Mouse (Mus musculus) ZHBTc4 (cell line): ENCODE results near the gene Nectin1.

Experiments
- DNase-seq: peaks from one replicate; pipeline ENCODE4 v3.0.0-alpha.2; 2011; ENCODE audit warnings: low read depth, low spot score

The Nectin1 gene

GRCm38 (mm10) chr9:43743647-43744137 is at the start of gene Nectin1:
Nectin1 (plus strand) TSS chr9:43743984.
- DNase-seq: peak; percentile 95

DNA sequence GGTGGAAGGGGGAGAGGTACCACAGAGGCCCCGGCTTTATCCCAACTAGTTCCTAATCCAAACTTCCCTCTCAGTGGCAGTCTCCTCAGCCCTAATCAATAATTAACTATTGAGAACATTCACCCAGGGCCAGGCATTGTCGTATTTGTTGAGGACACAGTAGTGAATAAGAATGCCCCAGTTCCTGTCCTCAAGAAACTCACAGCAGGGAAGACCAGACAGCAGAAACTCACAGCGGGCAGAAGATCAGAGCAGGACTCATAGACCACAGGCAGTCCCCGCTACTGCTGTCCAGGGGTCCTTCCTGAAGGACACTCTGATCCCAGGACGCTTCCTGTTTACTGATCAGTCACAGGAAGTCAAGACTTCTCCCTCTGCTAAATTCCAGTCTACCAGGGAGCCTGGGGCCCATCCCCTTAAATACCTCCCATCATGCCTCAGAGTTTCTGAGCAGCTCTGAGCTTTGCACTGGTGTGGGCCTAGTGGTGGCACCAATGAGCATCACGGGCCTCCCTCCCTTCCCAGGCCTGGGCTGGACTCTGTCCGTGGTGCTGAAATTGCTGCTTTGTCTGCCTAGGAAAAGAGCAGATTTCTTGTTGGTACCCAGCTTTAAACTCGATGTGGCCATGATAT is 45.6 kb upstream of the Nectin1 start:
- peak; percentile 96 for DNase-seq

GRCm38 (mm10) chr9:43698841-43699240 is 44.9 kb upstream of the Nectin1 start:
- DNase-seq: no peak

DNA sequence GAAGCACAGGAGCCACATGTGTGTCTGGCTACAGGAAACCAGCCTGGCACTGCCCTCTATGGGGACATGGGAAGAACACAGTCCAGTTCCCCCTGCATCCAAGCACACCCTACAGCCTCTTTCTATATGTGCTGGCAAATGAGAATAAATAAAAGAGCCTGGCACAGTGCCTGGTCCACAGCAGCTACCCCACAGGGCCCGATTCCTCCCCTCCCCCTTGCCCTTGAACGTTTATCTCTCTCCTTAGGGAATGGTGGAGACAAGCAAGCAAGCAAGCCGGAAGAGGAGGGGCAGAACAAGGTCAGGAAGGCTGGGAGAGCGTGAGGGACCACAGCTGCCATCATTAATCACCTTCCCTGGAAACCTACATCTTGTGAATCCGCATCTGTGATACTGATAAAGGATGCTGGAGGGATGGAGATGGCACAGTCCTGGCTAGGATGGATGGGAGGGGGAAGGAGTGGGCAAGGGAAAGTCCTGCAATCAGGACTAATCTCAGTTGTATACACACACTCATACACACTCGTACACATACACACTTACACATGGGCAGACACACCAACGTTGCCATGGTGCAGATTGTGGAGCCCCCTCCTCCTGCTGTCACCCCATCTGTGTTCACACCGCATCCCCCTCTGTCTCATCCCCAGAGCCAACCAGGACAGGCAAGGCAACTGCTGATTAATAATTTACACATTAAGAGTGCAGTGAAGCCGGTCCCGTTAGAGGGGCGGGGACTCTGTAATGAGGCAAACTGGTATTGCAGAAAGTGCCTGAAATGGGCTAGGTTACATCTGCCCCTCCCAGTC is 44.2 kb upstream of the Nectin1 start:
- DNase-seq: no peak

GRCm38 (mm10) chr9:43700226-43700579 is 43.6 kb upstream of the Nectin1 start:
- DNase-seq: no peak

DNA sequence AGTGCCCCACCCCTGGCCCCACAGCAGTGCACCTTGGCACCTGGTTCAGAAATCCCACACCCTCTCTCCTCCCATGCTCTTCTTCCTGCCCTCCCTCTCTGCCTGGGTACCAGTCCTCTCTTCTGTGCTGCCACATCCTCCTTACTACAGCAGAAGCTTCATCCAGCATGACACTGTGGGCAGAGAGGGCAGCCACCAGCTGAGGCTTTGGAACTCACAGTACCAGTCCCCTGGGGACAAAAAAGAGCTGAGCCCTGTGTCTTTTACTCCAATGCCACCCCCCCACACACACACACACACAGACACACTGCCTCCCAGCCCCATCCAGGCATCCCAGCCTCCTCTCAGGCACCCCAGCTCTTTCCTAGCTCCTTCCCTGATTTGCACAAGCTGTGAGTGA is 42.0 kb upstream of the Nectin1 start:
- DNase-seq: no peak

DNA sequence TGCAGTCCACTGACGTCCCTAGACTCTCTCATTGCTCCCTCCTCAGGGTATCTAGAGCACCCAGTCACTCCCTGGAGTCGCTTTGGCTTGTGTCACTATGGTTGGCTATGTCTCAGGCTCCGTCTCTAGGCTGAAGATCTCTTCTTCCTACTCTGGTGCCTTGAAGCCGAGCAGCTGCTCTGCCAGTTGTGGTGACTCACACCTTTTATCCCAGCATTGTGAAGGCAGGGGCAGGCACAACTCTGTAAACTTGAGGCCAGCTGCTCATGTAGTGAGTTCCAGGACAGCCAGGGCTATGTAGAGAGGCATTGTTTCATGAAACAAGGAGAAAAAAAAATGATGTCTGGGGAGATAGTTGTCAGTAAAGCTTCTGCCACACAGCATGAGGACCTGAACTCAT is 36.2 kb upstream of the Nectin1 start:
- DNase-seq: no peak

DNA sequence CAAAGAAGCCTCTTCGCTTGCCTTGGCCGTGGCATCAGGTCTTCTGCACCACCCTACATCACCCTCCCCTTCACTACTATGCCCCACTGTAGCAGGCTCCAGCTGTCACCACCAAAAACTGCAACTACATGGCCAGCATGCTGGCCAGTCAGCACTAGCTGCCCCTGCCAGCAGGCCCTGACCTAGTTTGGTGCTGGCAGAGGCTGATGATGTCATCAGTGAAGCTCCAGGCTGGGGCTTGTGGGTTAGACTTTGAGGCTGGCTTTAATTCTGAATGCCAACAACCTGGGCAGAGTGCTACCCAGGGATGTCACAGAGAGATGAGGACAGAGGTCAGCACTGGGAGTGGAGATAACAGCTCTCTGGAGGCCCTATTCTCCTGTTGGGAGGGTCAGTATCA is 35.1 kb upstream of the Nectin1 start:
- no peak for DNase-seq

DNA sequence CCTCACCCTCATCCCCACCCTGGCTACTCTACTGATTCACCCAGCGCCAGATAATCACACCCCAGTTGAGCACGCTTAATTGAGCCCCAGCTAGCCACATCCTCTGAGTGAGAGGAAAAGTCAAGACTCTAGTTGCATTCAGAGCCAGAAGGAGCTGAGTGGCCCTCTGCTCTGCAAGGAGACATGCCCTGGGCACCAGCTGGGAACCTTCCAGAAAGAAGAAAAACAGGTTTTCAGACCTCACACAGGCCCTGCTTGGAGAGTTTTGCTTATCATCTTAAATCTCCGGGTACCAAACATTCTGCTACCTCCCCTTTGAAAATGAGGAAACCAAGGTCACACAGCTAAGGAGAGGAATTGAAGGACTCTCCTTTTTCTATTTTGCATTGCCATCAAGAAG is 30.4 kb upstream of the Nectin1 start:
- no peak for DNase-seq

- no peak for DNase-seq
Observed at GRCm38 (mm10) chr9:43719407-43719839, 24.4 kb upstream of the Nectin1 start.

DNA sequence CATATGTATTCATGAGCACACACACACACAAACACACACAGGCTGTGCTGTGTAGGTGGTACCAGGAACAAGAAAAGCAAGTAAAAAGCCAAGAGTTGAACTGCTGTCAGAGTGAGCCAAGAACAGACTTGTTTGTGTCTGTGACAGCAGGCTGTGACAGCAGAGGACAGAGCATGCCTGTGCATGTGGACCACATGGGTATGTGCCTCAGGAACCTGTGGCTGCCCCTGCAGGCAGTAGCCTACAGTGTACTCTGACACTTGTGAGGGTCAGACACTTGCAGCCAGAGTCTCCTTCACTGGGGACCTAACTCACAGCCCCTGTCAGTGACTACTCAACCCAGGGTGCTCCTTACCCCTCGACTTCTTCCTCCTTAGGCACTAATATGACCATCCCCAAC is 23.7 kb upstream of the Nectin1 start:
- DNase-seq: no peak

DNA sequence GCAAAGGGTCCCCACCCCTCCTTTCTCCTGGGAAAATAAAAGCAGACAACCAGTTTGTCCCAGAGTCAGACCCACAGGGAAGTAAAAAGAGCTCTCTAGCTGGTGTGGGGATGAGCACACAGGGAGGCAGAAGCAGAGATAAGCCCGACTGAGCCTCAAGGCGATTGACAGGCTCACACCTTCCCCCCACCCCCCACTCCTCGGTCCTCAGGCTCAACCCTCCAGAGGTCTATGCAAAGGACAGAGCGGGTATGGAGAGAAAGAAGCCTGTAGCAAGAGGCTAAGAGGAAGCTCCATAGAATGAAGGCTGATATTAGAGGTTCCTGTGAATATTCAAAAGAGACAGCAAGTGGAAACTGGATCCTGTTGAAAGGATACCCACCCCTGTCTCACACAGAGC is 19.7 kb upstream of the Nectin1 start:
- peak; percentile 62 for DNase-seq

DNA sequence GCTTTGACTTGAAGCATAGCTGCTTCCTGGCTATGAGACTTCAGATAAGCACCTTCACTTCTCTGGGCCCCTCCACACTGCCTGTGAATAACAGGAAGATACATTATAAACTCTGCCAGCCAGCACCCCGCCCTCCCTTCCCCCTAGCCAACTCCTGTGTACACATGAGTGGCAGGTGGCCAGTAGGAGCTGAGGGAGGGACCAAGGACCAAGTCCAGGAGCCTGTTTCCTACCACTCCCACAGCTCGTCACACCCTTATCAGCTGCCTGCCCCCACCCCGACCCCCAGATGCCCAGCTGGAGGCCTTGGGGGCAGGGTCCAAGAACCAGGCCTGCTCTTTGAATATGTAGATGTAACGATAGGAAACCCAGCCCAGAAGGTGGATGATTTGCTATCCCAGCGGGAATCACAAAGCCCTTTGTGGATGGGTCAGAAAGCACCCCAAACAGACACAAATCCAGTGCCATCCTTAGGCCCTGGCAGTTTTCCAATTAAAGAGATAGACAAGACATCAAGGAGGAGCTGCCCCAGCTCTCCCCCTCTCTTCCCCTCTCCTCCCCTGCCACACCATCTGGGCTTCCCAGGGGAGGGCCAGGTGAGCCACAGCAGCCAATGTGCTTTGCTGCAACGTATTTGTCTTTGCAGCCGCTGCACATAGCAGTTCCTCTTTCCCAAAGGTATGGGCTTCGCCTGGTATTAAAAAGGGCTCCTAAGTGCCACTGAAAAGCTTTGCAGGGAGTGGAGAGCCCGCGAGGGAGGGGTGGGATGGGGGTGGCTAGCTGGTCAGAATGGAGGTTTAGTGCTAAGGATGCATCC is 14.1 kb upstream of the Nectin1 start:
- DNase-seq: peak; percentile 88

DNA sequence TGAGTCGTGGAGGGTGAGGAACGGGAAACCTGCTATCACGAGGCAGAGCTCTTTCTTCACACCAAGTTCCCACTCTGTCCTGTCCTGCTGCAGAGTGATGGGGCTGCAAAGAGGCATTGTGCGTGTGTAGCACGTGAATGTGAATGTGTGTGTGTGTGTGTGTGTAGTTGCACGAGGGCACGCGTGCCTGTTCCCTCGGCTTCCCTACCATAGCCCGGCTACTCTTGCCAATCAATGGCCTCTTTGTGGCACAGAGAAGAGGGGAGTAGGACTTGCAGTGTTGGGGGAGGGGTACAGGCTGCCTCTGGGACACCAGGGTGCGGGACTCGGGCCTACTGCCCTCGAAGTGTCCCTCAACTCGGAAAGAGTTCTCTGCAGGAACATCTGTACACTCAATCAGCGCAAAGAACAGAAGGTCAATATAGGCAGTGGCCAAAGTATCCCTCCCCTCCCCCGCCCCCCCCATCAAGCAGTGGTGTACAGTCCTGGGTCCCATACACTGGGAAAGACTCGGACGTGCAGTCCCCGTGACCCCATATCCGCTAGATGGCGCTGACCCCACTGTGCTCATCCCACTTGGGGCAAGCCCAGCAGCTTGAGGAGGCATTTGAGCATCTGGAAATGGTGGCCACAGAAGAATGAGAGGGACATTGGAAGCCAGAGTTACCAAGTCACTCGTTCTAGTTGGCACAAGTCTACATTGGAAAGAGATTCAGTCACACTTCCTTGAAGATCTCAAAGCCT is 13.3 kb upstream of the Nectin1 start:
- peak; percentile 76 for DNase-seq

- DNase-seq: no peak
Observed at GRCm38 (mm10) chr9:43731880-43732279, 11.9 kb upstream of the Nectin1 start.

GRCm38 (mm10) chr9:43732671-43733070 is 11.1 kb upstream of the Nectin1 start:
- DNase-seq: no peak

- no peak for DNase-seq
Observed at GRCm38 (mm10) chr9:43734952-43735351, 8.8 kb upstream of the Nectin1 start.

DNA sequence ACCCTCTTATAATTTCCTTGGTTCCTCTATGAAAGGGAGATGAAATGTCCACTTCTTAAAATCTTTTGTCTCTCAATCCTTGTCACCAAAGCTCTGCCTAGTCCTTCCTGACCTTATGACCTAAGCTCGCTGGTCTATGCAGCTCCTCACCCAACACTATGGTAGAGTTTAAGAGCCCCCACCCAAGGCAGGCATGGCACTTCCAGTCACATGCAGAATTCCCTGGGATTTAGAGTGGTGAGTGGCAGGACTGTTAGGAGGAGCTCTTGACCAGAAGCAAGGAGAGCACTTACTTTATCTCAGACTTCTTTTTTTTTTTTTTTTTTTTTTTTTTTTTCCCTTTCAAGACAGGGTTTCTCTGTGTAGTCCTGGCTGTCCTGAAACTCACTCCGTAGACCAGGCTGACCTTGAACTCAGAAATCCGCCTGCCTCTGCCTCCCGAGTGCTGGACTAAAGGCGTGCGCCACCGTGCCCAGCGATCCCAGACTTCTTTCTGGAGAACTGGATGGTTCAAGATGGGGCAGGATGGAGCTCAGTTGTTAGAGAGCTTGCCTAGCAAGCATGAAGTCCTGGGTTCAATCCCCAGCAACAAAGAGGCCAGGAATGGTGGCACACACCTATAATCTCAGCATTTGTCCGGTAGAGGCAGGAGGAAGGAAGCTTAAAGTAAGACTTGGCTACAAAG is 7.6 kb upstream of the Nectin1 start:
- DNase-seq: peak; percentile 80

DNA sequence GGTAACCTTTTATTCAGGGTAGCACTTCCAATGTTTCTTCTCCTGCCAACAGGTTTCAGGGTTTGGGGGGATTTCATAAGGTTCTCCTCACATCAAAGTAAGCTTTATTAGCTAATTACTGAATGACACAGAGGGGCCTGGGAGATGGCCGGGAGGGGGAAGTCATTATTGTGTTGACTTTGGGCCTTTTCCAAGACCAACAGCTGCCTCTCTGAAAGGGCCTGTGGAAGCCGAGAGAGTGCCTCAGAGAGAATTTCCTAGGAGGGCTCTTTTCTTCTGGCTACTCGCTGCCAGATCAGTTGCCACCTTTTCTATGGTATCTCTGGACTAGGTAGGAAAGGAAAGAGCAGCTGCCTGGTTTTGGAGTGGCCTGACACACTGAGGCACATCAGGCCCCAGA is 6.5 kb upstream of the Nectin1 start:
- DNase-seq: no peak

- peak; percentile 96 for DNase-seq
Observed at GRCm38 (mm10) chr9:43737871-43738292, 5.9 kb upstream of the Nectin1 start.
